Mouse (Mus musculus) urinary bladder, postnatal 10 days (tissue): Measurements from ENCODE around the gene Inpp5a.

Source experiments
- DNase-seq: peaks from one replicate; pipeline ENCODE4 v3.0.0; 2022; ENCODE audit warnings: low spot score

Inpp5a gene

DNA sequence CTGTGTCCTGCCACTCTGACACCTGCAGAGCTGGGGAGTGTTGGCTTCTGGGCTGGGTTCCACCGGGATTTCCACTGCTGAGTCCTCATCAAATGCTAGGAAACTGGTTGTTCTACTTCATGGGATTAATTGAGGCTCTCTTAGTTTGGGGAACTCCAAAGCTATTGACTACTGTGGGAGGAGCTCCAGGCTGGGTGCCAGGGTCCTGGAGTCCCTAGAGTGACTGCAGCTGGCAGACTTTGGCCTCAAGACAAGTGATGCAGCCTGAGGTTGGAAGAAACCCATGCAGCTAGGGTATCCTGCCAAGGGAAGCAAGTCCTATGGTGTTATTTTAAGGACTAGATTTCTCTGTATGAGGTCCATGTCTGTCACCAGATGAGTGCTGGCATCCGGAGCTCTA, 149.6 kb downstream of the Inpp5a start:
- DNase-seq = no peak

DNA sequence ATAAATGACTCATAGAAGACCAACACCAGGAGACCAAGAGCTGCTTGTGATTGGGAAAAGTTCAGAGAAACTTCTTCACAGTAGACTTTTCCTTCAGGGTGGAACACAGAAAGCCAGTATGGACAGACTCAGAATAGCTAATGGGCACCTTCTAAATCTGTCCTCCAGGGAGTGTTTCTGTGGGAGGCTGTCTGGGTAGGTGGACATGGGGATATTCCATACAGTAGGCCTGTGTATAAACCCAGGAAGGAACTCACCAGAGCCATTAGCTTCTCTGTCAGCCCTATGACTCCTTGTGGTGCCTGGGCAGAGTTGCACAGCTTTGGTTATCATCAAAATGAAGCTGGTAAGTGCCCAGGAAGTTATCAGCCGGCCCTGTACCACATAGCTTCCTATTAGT, 151.7 kb downstream of the Inpp5a start:
- no peak for DNase-seq

DNA sequence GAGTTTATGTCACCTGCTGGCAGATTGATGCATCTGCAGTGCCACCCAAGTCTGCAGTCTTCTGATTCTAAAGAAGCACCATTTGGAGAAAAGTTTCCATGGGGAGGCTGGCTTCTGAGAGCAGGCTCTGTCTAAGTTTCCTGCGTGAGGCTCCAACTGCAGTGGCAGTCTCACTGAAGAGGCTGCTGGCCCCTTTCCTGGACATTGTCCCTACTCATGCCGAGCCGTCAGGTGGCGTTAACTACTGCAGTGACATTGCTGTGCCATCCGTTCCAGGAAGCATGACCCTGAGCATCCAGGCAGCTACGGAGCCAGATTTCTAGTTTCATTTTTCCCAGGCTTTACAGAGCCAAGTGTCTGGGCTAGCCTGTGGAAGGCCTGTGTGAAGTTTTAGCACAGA, 152.5 kb downstream of the Inpp5a start:
- DNase-seq = no peak

DNA sequence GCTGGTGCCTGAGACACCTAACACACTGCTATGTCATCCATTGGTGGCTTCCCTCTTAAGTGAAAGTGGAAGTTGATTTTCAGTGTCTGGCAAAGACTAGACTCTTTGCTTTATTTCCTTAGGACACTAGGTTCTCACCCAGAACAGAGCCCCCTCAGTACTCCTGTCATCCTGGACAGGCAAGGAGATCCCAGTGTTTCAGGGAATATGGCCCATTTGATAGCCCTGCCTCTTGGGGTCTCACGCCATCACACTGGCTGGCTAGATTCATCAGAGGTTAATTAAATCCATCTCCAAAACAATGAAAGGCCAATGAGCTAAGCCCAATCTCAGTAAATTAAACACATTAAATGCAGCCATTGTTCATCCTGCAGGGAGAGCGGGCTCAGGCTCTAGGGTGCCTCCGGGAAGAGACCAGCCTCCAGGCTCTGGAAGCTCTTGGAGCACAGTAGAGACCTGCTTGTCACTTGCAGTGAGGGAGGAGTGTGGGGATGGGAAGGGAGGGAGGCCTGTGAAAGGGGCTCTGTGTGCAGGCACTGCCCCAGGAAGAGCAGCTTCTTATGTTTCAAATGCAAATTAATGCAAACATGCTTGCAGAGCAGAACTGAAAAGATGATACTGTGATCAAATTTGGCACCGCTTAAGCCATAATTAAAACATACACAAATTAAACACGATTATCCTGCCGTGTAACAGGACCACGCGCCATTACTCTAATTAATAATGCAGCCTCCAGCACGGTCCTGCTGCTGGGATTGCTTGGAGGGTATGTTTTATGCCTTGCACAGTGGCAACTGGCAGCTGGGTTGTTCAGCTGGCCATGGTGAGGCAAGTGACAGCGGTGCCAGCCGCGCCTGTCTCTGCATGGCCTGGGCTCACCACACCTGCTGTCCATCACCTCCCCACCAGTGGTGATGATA, 156.1 kb downstream of the Inpp5a start:
- no peak for DNase-seq

DNA sequence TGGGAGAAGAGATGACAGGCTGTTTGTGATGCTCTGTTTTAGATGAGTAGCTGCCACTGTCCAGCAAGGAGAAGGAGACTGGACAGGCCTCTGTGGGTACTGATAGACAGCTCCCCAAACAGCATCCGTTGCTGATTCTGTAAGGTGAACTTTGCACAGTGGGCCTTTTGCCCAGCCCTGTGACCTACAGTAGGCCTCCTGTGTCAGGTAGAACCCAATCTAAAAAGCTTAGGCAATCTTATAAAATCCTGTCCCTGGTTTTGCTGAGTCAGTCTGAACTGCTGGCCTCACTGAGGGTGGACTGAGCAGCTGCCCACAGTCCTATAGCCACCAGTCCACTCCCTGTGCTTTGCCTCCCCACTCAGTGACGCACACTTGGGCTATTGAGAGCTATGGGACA, 158.4 kb downstream of the Inpp5a start:
- no peak for DNase-seq

DNA sequence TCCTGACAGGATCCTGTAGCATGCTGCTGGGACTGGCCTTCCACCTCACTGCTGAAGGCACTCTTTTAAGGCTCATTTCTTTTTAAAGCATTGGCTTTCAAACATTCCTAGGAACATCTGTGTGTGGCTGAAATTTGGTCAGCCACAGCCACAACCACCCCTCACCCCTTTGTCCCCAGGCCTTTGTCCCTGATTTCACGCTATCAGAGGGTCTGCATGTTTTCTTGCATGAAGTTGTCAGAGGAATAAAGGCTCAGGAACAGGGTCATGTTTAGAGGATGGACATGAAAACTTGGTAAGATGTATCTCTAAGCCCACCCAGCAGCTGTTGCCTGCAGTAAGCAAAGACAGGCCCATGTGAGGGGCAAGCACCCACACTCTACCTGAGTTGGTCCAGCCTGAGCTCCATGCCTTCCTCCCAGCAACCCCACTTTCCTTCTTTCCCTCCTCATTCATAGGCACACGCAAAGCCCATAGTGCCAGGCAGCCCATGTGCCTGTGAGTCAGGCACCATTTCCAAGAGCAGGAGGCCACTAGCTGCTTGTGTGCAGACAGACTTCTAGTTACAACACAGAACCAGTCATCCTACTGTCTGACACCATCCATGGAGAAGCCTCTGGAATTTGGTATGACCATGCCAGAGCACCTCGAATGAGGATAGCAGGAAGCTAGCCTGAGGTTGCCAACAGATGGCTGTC, 161.3 kb downstream of the Inpp5a start:
- DNase-seq = no peak

DNA sequence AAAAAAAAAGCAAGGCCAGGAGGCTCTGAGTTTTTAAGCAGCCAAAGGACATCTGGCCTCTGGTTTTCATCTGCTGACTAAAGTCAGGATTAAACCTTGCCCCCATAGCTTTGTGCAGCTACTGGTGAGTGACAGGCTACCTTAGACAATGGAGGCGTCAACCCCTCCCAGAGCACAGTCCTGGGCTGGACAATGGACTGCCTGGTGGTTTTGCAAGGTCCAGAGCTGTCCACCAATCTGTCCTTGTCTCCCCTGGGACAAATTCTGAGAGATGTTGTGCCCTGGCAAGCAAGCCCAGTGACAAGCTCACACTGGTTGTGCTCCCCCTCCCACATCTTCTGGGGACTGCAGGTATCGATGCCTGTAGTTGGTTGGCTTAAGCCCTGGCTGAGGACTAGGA, 162.6 kb downstream of the Inpp5a start:
- no peak for DNase-seq

DNA sequence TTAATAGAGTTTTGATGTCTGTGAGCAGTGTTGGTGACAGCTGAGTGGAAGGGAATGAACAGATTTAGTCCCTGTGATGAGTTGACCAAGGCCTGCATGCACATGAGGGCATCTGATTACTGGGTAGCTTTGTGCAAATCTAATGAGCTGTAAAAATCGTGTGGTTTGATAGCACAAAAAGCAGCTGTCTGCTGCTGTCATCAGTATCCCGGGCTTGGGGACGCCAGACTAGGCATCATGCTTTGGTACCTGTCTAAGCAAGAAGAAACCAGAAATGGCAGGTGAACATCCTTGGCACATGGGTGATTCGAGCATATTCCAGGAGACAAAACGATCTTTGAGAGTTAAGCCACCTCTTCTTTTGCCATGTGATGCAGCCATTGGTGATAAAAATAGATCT, 167.4 kb downstream of the Inpp5a start:
- DNase-seq = no peak

DNA sequence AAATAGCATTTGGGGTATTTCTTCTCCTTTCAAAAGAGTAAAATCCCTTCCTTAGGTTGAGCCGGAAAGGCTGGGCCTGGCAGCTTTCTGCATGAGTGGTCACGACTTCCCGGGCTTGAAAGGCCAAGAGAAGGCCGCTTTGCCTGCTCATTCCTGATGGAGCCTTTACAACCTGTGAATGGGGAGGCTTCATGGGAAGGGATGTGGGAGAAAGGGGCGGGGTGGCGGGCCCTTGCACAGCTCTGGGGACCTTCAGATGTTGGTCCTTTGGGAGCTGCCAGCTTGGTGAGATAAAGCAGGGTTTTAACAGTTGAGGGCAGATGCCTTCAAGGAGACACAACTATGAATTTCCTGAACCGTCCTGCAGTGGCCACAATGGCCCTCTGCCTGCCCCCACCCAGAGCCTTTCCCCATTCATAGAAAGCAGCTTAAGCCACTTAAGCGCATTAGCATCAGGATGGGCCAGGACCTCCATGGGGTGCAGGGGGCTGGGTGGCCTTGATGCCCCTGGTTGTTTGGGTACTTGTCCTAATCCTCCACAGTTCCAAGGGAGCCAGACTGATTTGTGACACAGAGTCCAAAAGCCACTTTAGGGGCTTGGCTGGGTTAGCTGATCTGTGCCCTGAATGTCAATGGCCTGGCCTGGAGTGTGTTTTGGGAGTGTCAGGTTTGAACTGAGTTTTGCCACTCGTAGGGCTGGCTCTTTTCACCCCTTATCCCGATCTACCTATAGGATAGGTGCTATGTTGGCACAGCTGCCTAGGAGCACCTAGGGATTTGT, 168.0 kb downstream of the Inpp5a start:
- DNase-seq = no peak

DNA sequence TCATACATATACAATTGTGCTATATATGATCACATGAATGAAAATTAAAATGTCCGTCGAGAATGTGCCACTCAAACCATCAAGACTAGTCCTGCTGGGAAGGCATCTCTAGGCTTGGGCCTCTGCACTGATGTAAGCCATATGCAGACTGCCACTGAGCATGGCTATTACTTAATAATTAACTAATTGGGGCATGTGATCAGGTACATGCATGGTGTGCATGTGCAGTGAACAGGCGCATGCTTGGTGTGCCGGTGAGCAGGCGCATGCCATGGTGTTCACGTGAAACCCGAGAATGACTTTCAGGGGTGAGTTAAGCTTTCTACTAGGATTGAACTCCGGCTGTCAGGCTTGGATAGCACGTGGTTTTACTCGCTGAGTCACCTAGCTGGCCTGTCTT, 170.8 kb downstream of the Inpp5a start:
- DNase-seq = no peak

DNA sequence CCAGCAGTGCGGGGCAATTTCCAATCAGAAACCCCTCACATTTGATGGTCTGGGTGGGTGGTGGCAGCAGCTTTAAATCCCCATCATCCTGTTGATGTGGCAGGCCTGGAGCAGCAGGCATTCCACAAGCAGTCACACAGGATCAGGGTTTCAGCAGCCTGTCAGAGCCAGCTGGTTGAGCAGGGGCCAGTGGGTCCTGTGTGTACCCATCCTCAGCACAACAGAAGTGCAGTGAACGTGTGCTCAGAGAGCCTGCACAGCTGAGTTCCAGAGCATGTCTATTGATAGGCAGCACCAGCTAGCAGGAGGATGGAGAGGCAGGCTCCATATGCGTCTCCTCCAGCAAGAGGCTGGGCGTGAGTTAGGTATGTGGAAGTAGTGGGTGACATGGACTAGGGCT, 174.5 kb downstream of the Inpp5a start:
- no peak for DNase-seq

DNA sequence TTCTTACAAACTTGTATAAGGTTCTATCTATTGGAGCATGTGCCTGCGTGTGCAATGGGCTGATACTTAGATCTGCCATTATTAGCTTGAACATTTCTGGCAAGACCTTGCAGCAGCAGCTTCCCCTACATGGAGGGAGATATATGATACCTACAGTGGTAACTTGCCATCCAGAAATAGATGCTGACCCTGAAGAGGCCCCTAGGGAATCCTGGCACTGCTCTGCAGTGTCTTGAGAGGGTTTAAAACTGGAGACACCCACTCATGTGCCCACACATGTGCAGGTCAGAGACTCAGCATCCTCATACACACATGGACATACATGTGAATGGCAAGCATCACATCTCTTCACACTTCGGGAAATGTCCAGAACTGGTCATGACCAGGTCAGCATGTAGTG, 175.3 kb downstream of the Inpp5a start:
- DNase-seq = no peak

DNA sequence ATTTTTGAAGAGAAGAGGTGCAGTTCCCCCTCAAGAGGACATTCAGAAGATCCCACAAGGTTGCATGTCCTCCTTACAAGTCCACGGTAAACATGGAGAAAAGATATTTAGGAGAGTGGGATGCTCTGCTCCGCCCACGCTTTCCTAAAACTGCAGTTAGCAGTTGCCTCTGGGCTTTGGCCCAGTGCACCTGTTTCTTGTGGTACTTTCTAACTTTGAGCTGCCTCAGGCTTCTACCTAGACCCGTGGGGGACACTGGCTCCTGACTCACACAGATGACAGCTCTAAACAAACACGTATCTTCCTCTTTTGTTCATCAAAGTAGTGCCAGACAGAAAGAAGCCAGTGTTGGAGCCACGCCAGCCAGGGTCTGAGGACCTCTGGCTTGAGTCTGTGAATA, 177.1 kb downstream of the Inpp5a start:
- DNase-seq = no peak

DNA sequence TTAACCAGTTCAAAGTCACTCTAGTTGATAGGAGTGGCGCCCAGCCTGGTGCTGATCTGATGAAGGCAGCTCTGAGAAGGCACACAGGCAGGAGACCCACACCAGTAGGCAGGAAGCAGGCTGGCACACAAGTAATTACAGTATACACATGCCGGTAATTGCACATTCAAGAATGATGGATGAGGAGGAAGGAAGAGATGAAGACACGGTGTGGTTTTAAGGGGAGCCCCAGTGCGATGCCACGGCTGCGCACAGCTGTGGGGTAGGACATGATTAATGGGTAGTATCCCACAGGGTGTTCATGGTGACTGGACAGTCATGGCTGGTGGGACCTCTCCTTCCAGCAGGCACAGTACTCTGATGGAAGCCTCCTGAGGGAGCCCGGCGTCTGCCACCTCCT, 177.6 kb downstream of the Inpp5a start:
- no peak for DNase-seq

DNA sequence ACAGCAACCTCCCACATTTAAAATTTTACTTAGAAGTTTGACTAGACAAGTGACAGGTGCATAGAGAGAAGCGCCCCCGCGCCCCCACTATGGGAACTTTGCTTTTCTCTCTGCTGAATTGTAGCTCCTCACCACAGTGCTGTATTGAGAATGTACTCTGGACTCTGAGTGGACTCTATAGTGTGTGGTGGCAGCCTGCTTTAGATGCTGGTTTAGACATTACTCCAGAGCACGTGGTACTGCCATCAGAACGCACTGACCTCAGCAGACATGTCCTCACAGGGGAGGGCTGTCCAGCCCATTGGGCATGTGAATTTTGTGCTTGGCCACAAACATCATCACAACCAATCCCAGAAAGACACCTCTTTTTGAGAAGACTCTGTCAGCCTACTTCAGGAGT, 181.9 kb downstream of the Inpp5a start:
- DNase-seq = no peak

DNA sequence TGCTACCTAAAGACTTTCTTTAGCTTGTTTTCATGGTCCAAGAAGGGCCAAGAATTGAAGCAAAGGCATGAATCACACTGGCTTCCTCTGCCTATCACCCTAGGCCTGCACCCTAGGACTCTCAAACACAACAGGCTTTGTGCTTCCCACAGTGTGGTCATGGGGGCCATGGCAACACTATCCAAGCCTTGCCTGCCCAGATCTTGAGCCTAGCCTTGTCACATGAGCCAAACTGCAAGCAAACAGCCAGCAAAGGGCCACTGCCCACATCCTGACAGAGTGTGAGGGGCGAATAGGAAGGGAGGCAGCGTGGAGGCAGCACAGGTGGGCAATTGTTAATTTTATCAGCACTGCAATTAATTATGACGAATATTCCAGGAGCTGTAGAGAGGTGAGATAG, 183.8 kb downstream of the Inpp5a start:
- no peak for DNase-seq

DNA sequence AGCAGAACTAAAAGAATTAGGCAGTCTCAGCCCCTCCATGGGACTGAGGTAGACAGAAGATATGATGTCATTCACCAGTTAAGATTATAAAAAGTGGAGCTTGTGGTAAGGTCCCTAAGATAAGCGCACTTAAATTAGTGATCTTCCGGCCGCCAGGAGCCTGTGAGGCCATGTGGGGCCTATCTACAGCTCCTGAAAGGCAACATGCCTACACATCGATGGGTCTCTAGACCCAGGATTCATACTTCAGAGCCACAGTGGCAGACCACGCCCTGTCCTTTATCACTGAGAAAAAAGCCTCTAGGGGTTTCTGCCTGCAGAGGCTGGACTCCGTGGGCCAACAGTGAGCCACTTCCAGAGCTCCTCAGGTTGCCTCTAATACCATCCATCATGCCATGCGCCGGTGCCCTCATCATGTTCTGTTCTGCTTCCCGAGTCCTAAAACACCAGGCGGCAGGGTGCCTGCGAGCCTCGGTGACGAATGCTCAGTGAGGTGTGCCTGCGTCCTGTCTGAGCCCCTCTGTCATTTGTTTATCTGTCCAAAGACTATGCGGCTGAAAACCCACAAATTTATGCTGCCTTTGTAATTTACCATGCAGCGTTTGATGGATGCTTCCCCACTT, 187.3 kb downstream of the Inpp5a start:
- no peak for DNase-seq

DNA sequence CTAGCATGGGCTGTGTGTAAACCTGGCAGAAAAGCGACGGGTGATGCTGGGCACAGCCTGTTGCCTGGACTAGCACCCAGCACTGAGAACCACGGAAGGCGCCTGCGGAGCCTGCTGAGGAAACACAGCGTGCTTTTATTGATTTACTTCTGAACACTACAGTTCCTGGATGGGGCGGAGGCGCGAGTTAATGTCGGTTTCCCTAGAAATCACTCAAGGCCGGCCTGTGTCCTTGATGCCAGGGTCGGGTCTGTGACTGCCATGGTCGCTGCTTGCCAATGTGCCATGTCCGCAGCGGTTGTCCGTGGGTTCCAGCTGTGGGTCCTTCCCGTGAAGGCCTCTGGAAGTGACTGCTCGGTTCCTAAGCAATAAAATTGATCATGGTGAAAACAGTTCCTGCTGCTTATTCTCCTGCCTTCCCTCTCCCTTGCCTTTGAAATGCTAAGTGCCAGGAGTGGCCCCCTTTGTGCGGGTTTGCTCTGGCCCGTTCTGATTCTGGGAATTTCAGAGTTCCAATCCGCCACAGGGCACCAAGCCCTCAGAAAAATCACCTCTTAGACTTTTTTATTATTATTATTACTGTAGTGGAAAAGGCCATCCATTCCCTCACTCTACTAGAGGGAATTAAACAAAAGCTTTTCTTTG, 190.5 kb downstream of the Inpp5a start:
- no peak for DNase-seq

DNA sequence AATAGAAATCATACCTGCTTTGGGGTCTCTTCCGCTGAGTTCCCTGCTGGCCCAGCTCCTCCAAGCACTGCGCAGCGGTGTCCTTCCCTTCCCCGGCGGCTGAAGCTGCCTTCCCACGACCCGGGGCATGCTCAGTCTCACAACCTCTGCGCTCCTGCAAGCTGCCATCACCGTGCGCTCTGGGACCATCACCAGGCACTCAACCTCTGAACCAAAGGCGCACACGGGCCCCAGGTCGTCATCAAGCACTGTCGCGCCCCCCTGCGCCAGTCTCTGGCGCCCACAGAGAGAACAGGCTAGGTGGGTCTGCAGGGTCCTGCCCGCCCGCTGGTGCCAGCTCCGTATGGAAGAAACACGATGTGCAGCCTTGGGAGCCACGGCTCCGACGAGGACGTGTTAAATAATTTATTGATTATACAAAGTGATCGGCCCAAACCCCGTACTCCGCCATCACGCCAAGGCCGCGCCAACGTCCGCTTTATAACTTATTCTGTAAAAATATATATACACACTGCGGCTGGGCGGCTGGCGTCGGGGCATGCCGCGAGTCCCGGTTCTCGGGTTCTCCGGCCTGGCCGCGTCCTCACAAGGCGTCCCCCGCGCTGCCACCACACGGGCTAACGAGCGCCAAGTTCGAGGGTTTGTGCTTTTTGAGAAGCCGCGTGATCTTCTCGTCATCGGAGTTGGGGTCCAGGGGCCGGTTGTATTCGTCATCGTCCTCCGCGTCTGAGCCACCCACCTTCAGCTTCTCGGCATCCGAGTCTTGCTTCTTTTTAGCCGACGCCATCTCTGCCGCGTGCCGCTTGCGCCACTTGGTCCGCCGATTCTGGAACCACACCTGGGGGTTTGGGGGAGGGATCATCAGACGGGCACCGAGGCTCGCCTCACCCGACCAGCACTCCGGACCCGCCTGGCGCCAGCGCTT, 192.2 kb downstream of the Inpp5a start:
- no peak for DNase-seq

DNA sequence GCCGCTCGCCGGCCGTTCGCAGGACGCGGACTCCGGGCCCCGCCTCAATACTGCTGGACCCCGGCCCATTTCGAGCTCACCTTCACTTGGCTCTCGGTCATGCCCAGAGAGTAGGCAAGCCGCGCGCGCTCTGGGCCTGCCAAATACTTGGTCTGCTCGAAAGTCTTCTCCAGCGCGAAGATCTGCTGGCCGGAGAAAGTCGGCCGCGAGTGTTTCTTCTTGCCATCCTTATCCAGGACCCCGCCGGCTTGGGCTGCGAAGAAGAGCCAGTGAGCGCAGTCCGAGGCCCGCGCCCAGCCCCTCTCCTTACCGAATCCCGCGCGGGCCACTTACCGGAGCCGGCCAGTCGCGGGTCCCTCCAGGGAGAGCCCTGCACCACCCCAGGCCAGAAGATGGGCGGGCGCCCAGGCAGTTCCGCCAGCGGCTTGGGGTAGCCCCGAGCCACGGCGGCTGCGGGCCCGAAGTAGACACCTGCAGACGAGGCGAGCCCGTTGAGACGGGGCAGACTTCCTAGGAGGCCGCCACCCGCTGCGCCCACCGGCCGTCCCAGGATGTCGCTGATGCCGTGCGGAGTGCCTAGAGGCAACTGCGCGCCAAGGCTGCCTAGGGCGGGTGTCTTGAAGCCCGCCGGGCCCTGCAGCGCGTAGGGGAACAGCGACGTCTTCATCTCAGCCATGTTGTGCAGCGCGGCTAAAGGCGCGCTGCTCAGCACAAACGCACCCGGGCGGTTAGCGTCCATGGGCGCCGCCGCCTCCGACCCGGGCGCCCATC, 193.1 kb downstream of the Inpp5a start:
- DNase-seq = no peak
